Mouse (Mus musculus) liver, embryonic 14.5 days (tissue): ENCODE results near the gene Myt1l. TPM values are rescaled to one million over a fixed set of nuclear protein-coding genes. Genes with fewer than 3 reads are reported as not detected.

ENCODE experiments used
- ATAC-seq: fragments of 200-750 bp; cut with Nextera tagmentation; 2 replicates; pipeline ENCODE4 v1.8.0; 2017; ENCODE audit warnings: moderate number of reproducible peaks, mild to moderate bottlenecking, moderate library complexity; ENCODE audit not compliant: insufficient read depth
- DNase-seq, 3 experiments: peaks; one replicate each; pipeline ENCODE4 v3.0.0-alpha.2; 2012 to 2013; ENCODE audit warnings: low read depth in 3 of 3, low spot score in 3 of 3
- H3K27ac ChIP-seq: fragments of 300-500 bp; sonication (generic); 2 replicates; pipeline ENCODE4 v1.5.1; 2014; ENCODE audit warnings: moderate library complexity, mild to moderate bottlenecking, control low read depth, inconsistent platforms
- H3K27me3 ChIP-seq: fragments of 300-500 bp; sonication (generic); 2 replicates; pipeline ENCODE4 v1.6.1; 2014; ENCODE audit warnings: mild to moderate bottlenecking, low read length, moderate library complexity; ENCODE audit not compliant: control insufficient read depth, insufficient read depth
- H3K36me3 ChIP-seq: fragments of 300-500 bp; sonication (generic); replicated peaks from 2 replicates; pipeline ENCODE4 v1.6.1; 2014; ENCODE audit warnings: low read depth; ENCODE audit not compliant: control insufficient read depth, insufficient read depth
- H3K4me1 ChIP-seq, 2 experiments: fragments of 200-500 bp in 1 of 2; fragments of 300-500 bp in 1 of 2; sonication (generic) in 1 of 2; replicated peaks; 2 replicates each; pipeline ENCODE4 v1.6.1; 2012 to 2014; ENCODE audit warnings: antibody characterized with exemption in 1 of 2, inconsistent platforms in 1 of 2, low read length in 1 of 2; ENCODE audit not compliant: control insufficient read depth in 2 of 2, insufficient read depth in 2 of 2
- H3K4me2 ChIP-seq: fragments of 300-500 bp; sonication (generic); 2 replicates; pipeline ENCODE4 v1.6.1; 2014; ENCODE audit warnings: low read depth, mild to moderate bottlenecking, control low read depth, moderate library complexity
- H3K4me3 ChIP-seq, 2 experiments: fragments of 200-500 bp in 1 of 2; fragments of 300-500 bp in 1 of 2; sonication (generic) in 1 of 2; 2 replicates each; pipeline ENCODE4 v1.5.1; 2012 to 2014; ENCODE audit warnings: low read depth in 2 of 2, low read length in 2 of 2, mild to moderate bottlenecking in 2 of 2, control low read depth in 1 of 2, inconsistent platforms in 1 of 2, moderate library complexity in 1 of 2; ENCODE audit not compliant: insufficient read depth in 1 of 2
- H3K9ac ChIP-seq: fragments of 300-500 bp; sonication (generic); replicated peaks from 2 replicates; pipeline ENCODE4 v1.6.1; 2014; ENCODE audit warnings: mild to moderate bottlenecking, control low read depth, moderate library complexity
- H3K9me3 ChIP-seq: fragments of 300-500 bp; sonication (generic); 2 replicates; pipeline ENCODE4 v1.6.1; 2016; ENCODE audit warnings: low read length, mixed read lengths; ENCODE audit not compliant: control insufficient read depth
- CTCF ChIP-seq: IDR thresholded peaks from 2 replicates; pipeline ENCODE4 v1.5.1; 2016; ENCODE audit warnings: antibody characterized with exemption, low read depth, control low read depth
- EP300 ChIP-seq: IDR thresholded peaks from 2 replicates; pipeline ENCODE4 v1.6.1; 2016; ENCODE audit warnings: antibody characterized with exemption, low read depth
- WGBS: fragments of 180-500 bp; shearing (Covaris S2); extraction: QIAGEN DNeasy Blood & Tissue Kit; methylation state at CpG from one replicate; pipeline ENCODE4 v1.1.7; 2014; ENCODE audit not compliant: insufficient replicate concordance; 5-methylcytosine and 5-hydroxymethylcytosine counted together
- polyA plus RNA-seq, 2 experiments: library from polyadenylated mRNA; depleted of rRNA in 1 of 2; stranded (reverse) in 1 of 2; unstranded in 1 of 2; fragments of >200 nt; fragmentation: Nextera tagmentation in 1 of 2; extraction: Ambion mirVana in 1 of 2; gene quantifications; 2 replicates each; pipeline versions ENCODE4 v1.2.1 to v1.2.3; 2012 to 2014

Myt1l gene
- polyA plus RNA-seq, 2 experiments, result not detected

- Histone ChIP-seq H3K27me3 (no peaks in the 10 kb centered on the region), H3K4me3 (no peak overlapping the region), H3K4me1 (no peaks in the 10 kb centered on the region), H3K27ac (no peak overlapping the region), H3K36me3 (no peaks in the 10 kb centered on the region), H3K4me2 (no peak overlapping the region), H3K9ac (no peak overlapping the region), H3K9me3 (no peaks in the 10 kb centered on the region)
- ATAC-seq (no peak), DNase-seq (no peak)
- TF ChIP-seq CTCF (peak; percentile 73), EP300 (no peak)
- 22% methylated on average over 9 of the region's 9 CpGs for WGBS
Measured at GRCm38 (mm10) chr12:29882871-29883617, 354.9 kb downstream of the Myt1l start.

GRCm38 (mm10) chr12:29884376-29884775, 356.2 kb downstream of the Myt1l start:
- H3K4me1 ChIP-seq, result no peaks in the 10 kb centered on the region
- no peak overlapping the region for H3K9ac ChIP-seq
- no peaks in the 10 kb centered on the region for H3K36me3 ChIP-seq
- no peak for TF ChIP-seq EP300
- no peak overlapping the region for H3K4me3 ChIP-seq
- H3K27me3 ChIP-seq, result no peaks in the 10 kb centered on the region
- no peak overlapping the region for H3K4me2 ChIP-seq
- no peak overlapping the region for H3K27ac ChIP-seq
- WGBS, result 50% methylated on average over 5 of the region's 5 CpGs
- ATAC-seq, result no peak
- DNase-seq, result no peak
- no peaks in the 10 kb centered on the region for H3K9me3 ChIP-seq

GRCm38 (mm10) chr12:29894669-29895068, 366.5 kb downstream of the Myt1l start:
- no peak for ATAC-seq
- WGBS, result 6% methylated on average over 3 of the region's 3 CpGs
- Histone ChIP-seq H3K27ac (no peak overlapping the region), H3K36me3 (no peaks in the 10 kb centered on the region), H3K4me1 (no peaks in the 10 kb centered on the region), H3K27me3 (no peaks in the 10 kb centered on the region), H3K9ac (no peak overlapping the region), H3K4me3 (no peak overlapping the region), H3K9me3 (no peaks in the 10 kb centered on the region), H3K4me2 (no peak overlapping the region)
- TF ChIP-seq CTCF (peak; percentile 74), EP300 (no peak)
- DNase-seq, result no peak

GRCm38 (mm10) chr12:29897533-29898085, 369.4 kb downstream of the Myt1l start:
- Histone ChIP-seq H3K9me3 (no peaks in the 10 kb centered on the region), H3K4me3 (no peak overlapping the region), H3K27ac (no peak overlapping the region), H3K27me3 (no peaks in the 10 kb centered on the region), H3K9ac (no peak overlapping the region), H3K36me3 (no peaks in the 10 kb centered on the region), H3K4me2 (no peak overlapping the region), H3K4me1 (no peaks in the 10 kb centered on the region)
- ATAC-seq (no peak), DNase-seq (no peak)
- TF ChIP-seq EP300 (no peak), CTCF (no peak)
- 45% methylated on average over 3 of the region's 3 CpGs for WGBS

GRCm38 (mm10) chr12:29904101-29904874, 376.1 kb downstream of the Myt1l start:
- Histone ChIP-seq H3K4me2 (no peak overlapping the region), H3K9ac (no peak overlapping the region), H3K36me3 (no peaks in the 10 kb centered on the region), H3K9me3 (no peaks in the 10 kb centered on the region), H3K27me3 (no peaks in the 10 kb centered on the region), H3K4me3 (no peak overlapping the region), H3K4me1 (no peaks in the 10 kb centered on the region), H3K27ac (no peak overlapping the region)
- WGBS, result 49% methylated on average over 4 of the region's 4 CpGs
- ATAC-seq (no peak), DNase-seq (no peak)
- no peak for TF ChIP-seq CTCF
- TF ChIP-seq EP300, result no peak
